Mouse (Mus musculus) heart, adult 18-20 months (tissue): ENCODE measurements around the gene Ugt1a6a. TPM values are rescaled to one million over a fixed set of nuclear protein-coding genes. Genes with fewer than 3 reads are reported as not detected.
"Not testable (repeated sequence)": the region's sequence is repeated elsewhere in the genome, so short reads cannot be mapped to it uniquely, and the experiment has no call there.

ENCODE experiments used
- DNase-seq, 2 experiments: peaks; one replicate each; pipeline ENCODE4 v3.0.0; 2021 to 2022; ENCODE audit warnings: mixed read lengths in 1 of 2
- total RNA-seq, 2 experiments: library from RNA; stranded (reverse); gene quantifications; 2 replicates each; pipeline ENCODE4 v1.2.3; 2021

The Ugt1a6a gene
- total RNA-seq, 2 experiments from 2014 or later: 3.3 TPM

DNA sequence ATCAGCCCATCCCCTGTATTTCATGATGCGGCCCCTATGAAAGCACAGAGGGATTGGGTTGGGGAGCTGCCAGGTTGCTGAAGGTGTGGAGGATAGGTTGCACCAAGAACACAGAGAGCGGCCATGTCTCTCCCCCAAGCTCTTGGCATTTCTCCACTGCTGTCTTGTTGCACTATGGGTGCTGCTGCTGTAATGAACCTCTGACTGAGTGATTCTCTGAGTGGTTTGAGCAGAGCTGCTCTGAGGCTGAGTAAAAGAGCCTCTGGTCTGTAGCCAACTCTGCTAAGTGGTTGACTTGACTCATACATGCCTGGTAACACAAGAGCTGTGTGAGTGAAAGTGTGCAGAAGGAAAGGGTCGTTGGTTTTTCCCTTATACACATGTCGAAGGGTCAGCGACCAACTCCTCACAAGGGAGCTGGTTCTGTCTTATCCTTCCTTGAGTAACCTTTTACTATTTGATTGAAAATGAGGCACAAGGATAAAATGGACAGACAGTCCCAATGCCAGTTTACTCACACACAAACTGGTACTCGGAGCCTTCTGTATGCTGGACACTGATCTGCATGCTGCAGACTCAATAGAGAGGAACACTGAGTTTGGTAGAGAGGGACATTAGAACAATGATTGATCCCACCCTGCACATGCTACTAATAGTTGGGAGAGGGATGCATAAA is 758 bp downstream of the Ugt1a6a start:
- DNase-seq: not testable (repeated sequence)

DNA sequence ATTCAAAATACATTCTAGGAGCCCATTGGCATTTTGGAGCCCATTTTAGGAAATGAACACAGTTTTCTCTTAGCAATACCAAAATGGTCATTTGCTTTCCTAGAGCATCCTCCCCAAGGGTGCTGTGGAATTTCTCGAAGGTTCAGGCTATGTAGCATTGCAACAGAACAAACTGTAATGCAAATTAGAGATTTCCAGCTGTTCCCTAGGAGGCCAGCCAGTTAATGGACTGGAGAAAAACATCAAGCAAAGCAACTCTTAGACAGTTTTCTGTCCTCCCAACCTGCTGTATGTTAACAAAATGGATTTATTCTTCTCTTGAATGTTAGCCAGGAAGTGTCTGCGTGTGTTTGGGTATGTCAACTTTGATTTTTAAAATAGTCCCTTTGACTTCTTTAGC is 2.0 kb downstream of the Ugt1a6a start:
- DNase-seq: peak; percentile 31 to 40

DNA sequence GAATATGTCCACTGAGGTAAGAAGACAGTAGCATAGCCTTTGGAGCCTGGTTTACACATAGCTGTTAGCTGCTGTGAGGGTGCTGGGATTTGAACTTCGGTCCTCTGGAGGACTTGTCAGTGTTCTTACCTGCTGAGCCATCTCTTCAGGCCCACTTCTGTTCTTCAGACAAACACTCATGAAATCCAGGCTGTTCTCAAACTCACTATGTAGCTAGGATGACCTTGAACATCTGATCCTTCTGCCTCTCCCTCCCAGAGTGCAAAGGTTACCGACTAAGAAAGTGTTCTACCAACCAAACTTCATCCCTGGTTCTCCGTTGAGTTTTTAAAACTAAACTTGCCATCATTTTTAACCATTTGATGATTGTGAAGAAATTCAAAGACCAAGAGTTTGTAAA is 2.7 kb downstream of the Ugt1a6a start:
- no peak for DNase-seq

DNA sequence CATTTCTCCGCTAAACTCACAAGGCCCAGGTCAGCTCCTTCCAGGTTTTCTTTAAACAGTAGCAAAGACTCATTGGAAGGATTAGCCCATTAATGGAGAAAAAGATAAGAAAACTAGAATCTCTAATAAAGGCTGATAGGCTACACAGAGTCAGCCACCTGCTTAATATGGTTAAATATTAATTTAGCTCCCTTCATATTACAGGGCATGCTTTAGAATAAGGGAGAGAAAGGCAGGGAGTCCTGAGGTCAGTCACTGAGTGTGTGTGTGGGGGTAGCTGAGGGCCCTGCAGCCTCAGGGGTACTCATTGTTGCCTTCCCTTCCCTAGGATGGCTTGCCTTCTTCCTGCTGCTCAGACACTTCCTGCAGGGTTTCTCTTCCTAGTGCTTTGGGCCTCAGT is 3.5 kb downstream of the Ugt1a6a start:
- no peak for DNase-seq

DNA sequence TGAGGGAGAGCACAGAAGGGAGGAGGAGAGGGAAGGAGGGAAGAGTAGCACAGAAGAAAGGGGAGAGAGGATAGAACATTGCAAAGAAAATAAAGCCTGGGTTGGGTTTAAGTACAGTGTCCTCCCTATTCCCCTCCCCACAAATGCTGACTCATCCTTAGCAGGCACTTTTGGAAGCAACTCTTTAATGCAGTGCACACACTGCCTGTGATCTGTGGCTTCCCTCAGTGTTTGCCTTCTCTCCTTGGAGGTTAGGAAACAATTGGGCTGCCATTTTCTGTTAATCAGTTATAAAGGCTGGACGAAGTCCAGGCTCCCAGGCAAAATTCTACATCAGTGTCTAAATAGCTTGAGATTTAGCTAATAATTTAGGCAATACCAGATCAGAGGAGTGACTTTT is 5.9 kb downstream of the Ugt1a6a start:
- DNase-seq: not testable (repeated sequence)

DNA sequence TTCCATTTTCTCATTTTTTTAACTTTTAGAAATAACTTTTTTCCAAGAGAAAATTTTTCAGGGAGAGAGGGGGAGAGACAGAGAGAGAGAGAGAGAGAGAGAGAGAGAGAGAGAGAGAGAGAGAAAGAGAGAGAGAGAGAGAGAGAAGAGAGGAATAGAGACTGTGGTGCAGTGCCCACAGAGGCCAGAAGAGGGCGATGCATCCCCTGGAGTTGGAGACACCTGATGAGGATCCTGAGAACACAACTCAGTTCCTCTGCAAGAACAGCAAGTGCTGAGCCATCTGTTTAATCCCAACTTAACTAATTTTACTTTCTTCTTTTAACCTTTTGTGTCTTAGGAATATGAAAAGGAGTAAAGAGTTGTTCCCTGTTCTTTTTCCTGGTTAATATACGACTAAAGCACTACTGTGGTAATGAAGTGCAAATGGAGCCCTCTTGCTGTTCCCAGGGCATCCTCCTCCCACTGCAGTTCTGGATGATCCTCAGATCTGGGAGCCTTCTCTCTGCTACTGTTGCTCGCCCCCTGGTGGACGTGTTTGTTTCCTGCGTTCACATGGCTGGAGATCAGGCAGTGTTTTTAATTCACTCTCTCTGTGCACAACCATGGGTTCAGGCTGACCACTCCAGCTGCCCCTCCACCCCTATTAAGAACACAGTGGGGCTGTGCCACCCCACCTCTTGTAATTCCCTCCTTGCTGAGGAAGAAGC is 9.5 kb downstream of the Ugt1a6a start:
- peak; percentile 20 to 54 for DNase-seq

DNA sequence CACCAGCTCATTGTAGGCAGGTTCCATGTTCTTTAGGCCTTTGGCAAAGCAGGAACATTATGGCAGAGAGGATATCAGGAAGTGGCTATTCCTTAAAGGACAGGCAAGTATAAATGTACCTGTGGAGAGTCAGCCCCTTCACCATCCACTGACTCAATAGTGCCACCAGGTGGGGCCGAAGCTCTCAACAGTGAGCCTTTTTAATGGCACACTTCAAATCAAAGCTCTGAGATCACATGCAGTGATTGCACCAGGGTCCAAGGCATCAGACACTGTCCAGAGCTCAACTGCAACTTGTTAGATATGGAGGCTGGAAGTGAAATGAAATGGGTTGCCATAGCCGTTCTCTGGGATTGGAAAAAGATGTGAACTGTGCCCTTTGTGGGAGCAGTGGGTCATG is 10.7 kb downstream of the Ugt1a6a start:
- not testable (repeated sequence) for DNase-seq

DNA sequence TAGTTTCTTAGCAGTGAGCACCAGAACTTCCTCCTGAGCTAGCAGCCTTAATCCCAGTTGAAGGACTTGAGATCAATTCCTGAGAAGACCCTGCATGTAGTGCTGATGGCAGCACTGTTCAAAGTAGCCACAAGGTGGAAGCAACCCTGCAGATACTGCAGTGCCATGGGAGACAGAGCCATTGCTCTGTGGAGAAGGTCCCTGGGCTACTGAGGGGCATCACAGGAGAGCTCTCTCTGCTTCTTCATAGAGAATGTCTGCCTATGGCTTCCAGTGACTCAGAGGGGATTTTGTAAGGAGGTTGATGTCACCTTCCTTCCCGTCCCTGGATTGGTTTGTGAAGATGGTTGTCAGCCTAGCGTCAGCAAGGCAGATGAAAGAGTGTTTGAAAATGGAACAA is 15.5 kb downstream of the Ugt1a6a start:
- DNase-seq: not testable (repeated sequence)

DNA sequence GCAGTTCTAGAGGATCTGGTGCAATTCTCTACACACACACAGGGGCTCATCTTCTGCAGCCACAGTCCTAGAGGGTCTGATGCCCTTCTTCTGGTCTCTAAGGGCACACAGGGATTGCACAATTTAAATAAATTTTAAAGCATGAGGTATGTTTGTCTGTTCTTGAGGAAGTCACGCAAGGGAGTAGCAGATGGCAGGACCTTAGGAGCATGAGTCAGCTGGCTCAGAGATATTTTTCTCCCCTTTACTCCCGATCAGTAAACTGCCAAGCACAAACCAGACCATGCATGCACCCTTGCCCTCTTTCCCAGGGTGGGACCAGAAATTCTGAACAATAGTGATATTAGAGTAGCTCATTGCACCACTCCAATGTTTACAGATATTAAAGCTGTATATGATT is 23.8 kb downstream of the Ugt1a6a start:
- DNase-seq: no peak

DNA sequence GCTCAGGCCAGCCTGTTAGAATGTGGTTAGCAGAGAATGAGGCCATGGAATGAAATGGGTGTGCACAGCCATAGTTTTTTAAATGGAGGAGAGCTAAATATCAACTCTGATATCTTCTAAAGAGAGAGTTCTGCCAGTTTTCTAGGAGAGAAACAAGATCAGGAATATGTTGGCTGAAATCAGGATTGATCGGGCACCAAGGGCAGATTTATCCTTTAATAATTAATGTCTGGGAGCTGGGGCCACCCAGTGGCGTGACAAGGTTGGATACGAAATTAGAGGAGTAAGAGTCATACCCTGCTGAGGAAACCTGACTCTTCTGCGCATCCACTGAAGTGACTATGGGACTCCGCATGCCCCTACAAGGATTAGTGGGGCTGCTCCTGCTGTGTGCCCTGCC is 31.1 kb downstream of the Ugt1a6a start, which contains the start of gene Ugt1a5:
TSS of gene Ugt1a5 (plus strand) at position 302 of the 400 bp plus-strand sequence.
- DNase-seq: no peak

DNA sequence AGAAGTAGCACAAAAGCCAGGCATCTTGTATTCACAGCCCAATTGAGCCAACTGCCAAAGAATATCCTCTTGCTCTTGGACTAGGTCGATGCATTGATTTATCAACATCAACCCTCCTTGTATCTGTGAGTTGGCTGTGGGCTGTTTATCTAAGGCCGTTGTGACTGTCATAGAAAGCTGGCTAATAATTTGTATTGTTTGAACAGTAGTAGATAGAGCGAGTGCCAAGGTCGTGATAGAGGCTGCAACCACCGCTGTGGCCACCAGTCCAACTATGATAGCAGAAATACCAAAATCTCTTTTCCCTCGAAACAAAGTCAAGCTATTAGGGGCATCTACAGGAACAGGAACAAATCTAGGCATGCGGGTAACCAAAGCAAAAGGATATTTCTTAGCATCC is 37.6 kb downstream of the Ugt1a6a start:
- DNase-seq: not testable (repeated sequence)

DNA sequence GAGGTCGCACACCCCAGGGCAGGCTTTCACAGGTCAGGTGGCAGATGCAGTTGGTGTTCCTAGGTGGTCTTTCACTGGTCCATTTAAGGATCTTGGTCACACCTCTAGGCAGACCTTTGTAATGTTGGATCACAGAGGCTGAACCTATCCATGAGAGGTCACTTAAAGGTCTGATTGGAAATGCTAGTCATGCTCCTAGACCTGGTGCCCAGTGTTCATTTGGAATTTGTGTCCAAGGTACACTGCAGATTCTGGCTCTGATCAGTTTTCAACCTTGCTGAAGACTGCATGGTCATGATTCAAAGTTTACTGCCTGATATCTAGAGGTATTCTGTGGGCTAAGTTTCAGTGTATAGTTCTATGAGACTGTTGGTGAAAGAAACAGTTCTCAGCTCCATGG is 45.0 kb downstream of the Ugt1a6a start:
- no peak for DNase-seq

DNA sequence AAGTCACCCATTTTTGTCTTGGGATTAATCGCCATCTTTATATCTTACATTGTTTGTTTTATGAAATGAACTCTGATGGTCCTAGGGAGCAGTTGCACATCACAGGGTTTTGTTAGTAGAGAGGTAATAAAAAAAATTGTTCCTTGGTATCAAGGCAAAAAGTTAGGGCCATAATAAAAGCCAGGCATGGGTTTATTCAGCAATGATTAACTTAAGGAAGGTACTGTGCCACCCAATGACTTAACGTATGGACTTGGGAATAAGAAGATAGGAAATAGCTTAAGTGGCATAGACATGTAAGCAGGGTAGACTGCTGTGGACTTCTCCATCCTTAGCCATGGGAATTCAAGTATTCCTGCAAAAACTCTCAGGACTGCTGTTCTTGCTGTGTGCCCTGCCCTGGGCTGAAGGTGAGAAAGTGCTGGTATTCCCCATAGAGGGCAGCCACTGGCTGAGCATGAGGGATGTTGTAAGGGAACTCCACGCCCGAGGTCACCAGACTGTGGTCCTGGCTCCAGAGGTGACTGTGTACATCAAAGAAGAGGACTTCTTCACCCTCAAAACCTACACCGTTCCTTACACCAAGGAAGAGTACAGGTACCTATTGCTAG is 51.8 kb downstream of the Ugt1a6a start:
- no peak for DNase-seq

DNA sequence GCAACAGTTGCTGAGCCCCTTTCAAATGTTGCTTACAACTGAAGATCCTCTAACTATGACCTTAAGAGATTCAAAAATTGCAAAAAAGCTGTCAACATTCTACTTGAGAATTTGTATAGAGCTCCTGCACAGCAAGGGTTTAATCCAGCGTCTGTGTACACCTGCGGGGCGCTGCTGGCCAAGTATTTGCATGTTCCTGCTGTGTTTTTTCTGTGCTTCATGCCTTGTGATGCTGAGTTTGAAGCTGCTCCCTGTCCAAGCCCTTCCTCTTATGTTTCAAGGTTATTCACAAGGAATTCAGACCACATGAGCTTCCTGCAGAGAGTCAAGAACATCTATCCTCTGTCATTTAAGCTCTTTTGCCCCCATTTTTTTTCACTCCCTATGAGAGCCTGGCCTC is 57.5 kb downstream of the Ugt1a6a start:
- DNase-seq: no peak

DNA sequence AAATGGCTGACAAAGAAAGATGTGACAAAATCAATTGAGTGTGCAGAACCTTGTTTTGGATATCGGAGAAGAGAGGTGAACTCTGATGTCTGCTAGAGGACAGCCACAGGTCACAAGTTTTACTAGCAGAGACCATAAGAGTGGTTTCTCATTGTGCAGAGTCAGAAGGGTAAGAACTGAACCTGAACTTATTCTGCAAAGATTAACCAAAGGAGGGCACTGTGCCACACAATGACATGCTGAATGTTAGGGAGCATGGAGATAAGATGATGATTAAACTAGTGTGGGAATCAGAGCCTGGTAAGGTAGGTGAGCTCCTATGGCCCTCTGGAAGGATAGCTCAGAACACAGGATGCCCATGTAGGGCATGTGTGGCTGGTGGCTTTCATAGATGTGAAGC is 61.1 kb downstream of the Ugt1a6a start:
- no peak for DNase-seq

DNA sequence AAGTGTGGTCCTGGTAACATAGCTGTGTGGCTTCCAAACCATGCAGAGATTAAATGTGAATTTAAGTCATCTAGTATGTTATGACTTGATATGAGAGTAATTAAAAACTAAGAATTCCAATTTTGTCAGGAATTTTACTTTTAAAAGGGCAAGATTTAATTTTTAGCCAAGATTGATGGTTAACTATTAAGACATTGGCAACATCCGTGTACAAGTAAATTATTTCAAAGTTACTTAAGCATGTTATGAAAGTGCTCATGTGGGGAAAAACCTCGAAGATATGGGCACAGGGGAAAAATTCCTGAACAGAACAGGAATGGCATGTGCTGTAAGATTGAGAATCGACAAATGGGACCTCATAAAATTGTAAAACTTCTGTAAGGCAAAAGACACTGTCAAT is 62.8 kb downstream of the Ugt1a6a start:
- no peak for DNase-seq

DNA sequence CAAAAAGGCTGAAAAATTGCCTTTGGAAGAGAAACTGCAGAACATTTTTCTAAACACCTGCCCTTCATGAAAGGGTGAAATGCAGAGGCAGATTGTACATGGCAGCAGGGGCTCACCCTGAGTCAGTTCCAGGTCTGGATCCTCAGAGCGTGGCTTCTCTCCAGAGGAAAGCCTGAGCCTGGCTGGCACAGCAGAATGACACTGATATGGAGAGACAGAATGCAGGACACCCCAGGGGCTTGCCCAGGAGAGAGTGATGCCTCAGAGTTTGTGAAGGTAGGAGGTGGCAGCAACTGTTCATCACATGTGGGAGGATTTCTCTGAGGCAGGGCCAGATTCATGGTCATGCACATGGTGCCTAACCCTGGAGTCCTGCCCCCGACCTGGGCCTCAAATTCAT is 65.4 kb downstream of the Ugt1a6a start:
- no peak for DNase-seq

DNA sequence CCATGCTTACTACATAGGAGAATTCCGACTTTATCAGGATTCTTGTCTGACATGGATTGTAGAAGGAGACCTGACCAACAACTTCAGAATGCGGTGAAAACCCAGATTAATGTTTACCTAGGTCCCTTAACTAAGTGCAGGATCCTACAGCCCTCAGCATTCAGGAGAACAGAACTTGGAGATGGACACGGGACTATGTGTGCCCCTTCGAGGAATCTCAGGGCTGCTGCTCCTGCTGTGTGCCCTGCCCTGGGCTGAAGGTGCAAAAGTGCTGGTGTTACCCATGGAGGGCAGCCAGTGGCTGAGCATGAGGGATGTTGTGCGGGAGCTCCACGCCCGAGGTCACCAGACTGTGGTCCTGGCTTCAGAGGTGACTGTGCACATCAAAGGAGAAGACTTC is 65.8 kb downstream of the Ugt1a6a start, which contains the start of gene Ugt1a2:
TSS of gene Ugt1a2 (plus strand) at position 146 of the 400 bp plus-strand sequence.
- no peak for DNase-seq

DNA sequence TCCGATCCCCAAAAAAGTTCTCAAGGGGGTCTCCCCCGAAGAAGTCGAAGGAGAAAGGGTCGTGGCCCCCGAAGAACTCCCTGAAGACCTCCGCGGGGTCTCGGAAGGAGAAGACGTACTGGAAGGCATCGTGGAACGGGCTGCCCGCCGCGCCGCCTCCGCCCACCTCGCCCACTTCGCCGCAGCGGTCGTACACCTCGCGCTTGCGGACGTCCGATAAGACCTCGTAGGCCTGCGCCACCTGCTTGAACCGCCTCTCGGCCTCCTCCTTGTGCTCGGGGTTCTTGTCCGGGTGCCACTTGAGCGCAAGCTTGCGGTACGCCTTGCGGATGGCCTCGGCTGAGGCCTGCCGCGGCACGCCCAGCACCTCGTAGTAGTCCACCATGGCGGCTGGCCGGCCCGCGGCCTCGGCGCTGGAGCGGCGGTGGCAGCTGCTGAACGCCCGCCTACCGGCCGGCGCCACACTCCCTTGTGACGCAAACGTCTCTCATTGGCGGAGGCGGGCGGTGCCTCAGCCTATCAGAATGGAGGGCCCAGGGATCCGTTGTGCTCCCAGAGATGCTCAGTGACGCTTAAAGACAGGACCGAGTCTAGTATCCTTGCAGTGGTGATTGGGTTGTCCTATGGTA is 70.8 kb downstream of the Ugt1a6a start, which contains the start of gene Dnajb3:
TSS of gene Dnajb3 (minus strand) at position 489 of the 629 bp plus-strand sequence.
- DNase-seq: peak; percentile 63 to 77

DNA sequence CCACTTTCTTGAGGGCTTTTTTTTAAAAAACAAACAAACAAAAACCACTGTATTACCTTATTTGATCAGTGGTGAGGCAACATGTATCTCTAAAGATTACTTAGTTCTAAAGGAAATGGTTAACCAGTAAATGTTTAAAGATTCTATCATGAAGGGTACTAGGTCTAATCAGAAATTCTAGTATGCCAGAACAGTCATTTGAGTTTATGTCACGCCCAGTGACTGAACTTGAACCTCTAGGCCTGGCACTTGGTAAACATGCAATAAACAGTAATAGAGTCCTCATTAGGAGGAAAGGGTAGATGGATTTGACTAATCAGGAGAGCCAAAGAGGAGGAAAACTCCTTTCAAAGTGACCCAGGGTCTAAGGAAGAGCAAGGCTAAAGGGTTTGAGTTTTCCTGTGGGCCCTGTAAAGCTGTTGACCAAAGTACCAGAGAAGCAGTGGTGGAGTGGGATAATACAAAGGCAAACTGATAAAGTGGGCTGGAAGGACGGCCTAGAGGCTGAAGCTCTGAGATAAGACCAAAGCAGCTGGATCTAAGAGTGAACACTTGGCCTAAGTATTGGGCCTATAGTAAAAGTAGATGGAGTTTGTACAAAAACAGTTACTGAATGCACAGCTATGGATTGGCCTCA is 72.4 kb downstream of the Ugt1a6a start:
- no peak for DNase-seq

DNA sequence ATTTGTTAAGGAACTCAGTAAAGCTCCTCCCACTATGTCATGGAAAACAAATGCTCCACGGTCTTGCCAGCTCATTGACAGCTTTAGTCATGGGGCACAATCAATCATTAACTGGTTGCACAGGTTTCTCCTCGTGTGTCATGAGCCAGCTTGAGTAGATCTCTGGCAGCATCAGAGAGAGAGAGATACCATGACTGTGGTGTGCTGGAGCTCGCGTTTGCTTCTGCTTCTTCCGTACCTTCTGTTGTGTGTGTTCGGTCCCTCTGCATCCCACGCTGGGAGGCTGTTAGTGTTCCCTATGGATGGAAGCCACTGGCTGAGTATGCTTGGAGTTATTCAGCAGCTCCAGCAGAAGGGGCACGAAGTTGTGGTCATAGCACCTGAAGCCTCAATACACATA is 77.2 kb downstream of the Ugt1a6a start, which contains the start of gene Ugt1a1:
TSS of gene Ugt1a1 (plus strand) at position 148 of the 400 bp plus-strand sequence.
- no peak for DNase-seq
